Mouse (Mus musculus): Measurements from ENCODE around the gene Efcab11. TPM values are rescaled to one million over a fixed set of nuclear protein-coding genes. Genes with fewer than 3 reads are reported as not detected.
A peak's percentile ranks its signal among the peaks of the same experiment; 100 is the strongest.

Efcab11 gene
- polyA plus RNA-seq (2014; fragmentation: Nextera tagmentation; extraction: Ambion mirVana) = 17.1 and 18.6 TPM in 2 replicates

- H3K27me3 ChIP-seq (ENCODE audit: control insufficient read depth, insufficient read depth, low read length) = no peaks in the 10 kb centered on the region
- H3K36me3 ChIP-seq (ENCODE audit: control insufficient read depth, insufficient read depth, low read length) = no peaks in the 10 kb centered on the region; the same call in 1 of the 2 replicates
- H3K9ac ChIP-seq (ENCODE audit: low read length) = peak within 1 kb of the TSS; percentile 90
- H3K27ac ChIP-seq (ENCODE audit: low read depth, low read length) = peak within 1 kb of the TSS; percentile 74
- peak within 1 kb of the TSS; percentile 78 for H3K4me3 ChIP-seq (ENCODE audit: low read depth, low read length)
- peak; percentile 97 for DNase-seq (ENCODE audit: low spot score)
- under 1% methylated on average over 65 of the region's 73 CpGs for WGBS
- H3K9me3 ChIP-seq (ENCODE audit: control insufficient read depth, low read length) = no peaks in the 10 kb centered on the region
- peaks cover 13% of the 10 kb centered on the region for H3K4me1 ChIP-seq (ENCODE audit: control insufficient read depth, insufficient read depth, low read length)
- peak; percentile 69 for ATAC-seq (ENCODE audit: insufficient read depth, low FRiP score, low TSS enrichment)
- H3K4me2 ChIP-seq (ENCODE audit: low read depth) = peak within 1 kb of the TSS; percentile 92
These were observed at the start of gene Efcab11, which contains the start of gene Tdp1 for GRCm38 (mm10) chr12:99884269-99885261. TSS of gene Efcab11 (minus strand) at chr12:99884439. TSS of gene Tdp1 (plus strand) at chr12:99884517.

- Histone ChIP-seq H3K9me3 (ENCODE audit: control insufficient read depth, low read length) (no peaks in the 10 kb centered on the region), H3K9ac (ENCODE audit: low read length) (no peak overlapping the region), H3K36me3 (ENCODE audit: control insufficient read depth, insufficient read depth, low read length) (no peaks in the 10 kb centered on the region), H3K4me3 (ENCODE audit: low read depth, low read length) (no peak overlapping the region), H3K4me2 (ENCODE audit: low read depth) (no peak overlapping the region), H3K27me3 (ENCODE audit: control insufficient read depth, insufficient read depth, low read length) (no peaks in the 10 kb centered on the region), H3K27ac (ENCODE audit: low read depth, low read length) (no peak overlapping the region), H3K4me1 (ENCODE audit: control insufficient read depth, insufficient read depth, low read length) (no peaks in the 10 kb centered on the region)
- DNase-seq (ENCODE audit: low spot score) = no peak
- no peak for ATAC-seq (ENCODE audit: insufficient read depth, low FRiP score, low TSS enrichment)
- WGBS = 92% methylated on average over 3 of the region's 3 CpGs
These were observed 49.4 kb upstream of the Efcab11 start for GRCm38 (mm10) chr12:99933630-99934029.

GRCm38 (mm10) chr12:99932245-99932644 lies 48.0 kb upstream of the Efcab11 start:
- no peak for ATAC-seq (ENCODE audit: insufficient read depth, low FRiP score, low TSS enrichment)
- 94% methylated on average over 4 of the region's 4 CpGs for WGBS

GRCm38 (mm10) chr12:99929160-99929559 lies 44.9 kb upstream of the Efcab11 start:
- no peak overlapping the region for H3K27ac ChIP-seq (ENCODE audit: low read depth, low read length)
- no peak overlapping the region for H3K4me2 ChIP-seq (ENCODE audit: low read depth)
- 81% methylated on average over 1 of the region's 1 CpGs for WGBS
- H3K36me3 ChIP-seq (ENCODE audit: control insufficient read depth, insufficient read depth, low read length) = no peaks in the 10 kb centered on the region
- H3K9me3 ChIP-seq (ENCODE audit: control insufficient read depth, low read length) = no peaks in the 10 kb centered on the region
- H3K4me3 ChIP-seq (ENCODE audit: low read depth, low read length) = no peak overlapping the region
- H3K27me3 ChIP-seq (ENCODE audit: control insufficient read depth, insufficient read depth, low read length) = no peaks in the 10 kb centered on the region
- DNase-seq (ENCODE audit: low spot score) (no peak), ATAC-seq (ENCODE audit: insufficient read depth, low FRiP score, low TSS enrichment) (no peak)
- no peaks in the 10 kb centered on the region for H3K4me1 ChIP-seq (ENCODE audit: control insufficient read depth, insufficient read depth, low read length)
- no peak overlapping the region for H3K9ac ChIP-seq (ENCODE audit: low read length)

More at GRCm38 (mm10) chr12:99932245-99932644, 48.0 kb upstream of the Efcab11 start:
- no peak for DNase-seq (ENCODE audit: low spot score)
- Histone ChIP-seq H3K36me3 (ENCODE audit: control insufficient read depth, insufficient read depth, low read length) (no peaks in the 10 kb centered on the region), H3K27ac (ENCODE audit: low read depth, low read length) (no peak overlapping the region), H3K4me1 (ENCODE audit: control insufficient read depth, insufficient read depth, low read length) (no peaks in the 10 kb centered on the region), H3K9me3 (ENCODE audit: control insufficient read depth, low read length) (no peaks in the 10 kb centered on the region), H3K9ac (ENCODE audit: low read length) (no peak overlapping the region), H3K4me2 (ENCODE audit: low read depth) (no peak overlapping the region), H3K27me3 (ENCODE audit: control insufficient read depth, insufficient read depth, low read length) (no peaks in the 10 kb centered on the region), H3K4me3 (ENCODE audit: low read depth, low read length) (no peak overlapping the region)

- no peaks in the 10 kb centered on the region for H3K36me3 ChIP-seq (ENCODE audit: control insufficient read depth, insufficient read depth, low read length)
- H3K9me3 ChIP-seq (ENCODE audit: control insufficient read depth, low read length) = no peaks in the 10 kb centered on the region
- no peak for ATAC-seq (ENCODE audit: insufficient read depth, low FRiP score, low TSS enrichment)
- WGBS = 92% methylated on average over 7 of the region's 7 CpGs
- no peak overlapping the region for H3K27ac ChIP-seq (ENCODE audit: low read depth, low read length)
- DNase-seq (ENCODE audit: low spot score) = no peak
- H3K4me1 ChIP-seq (ENCODE audit: control insufficient read depth, insufficient read depth, low read length) = peaks cover 3% of the 10 kb centered on the region; the same call in 1 of the 2 replicates
- no peak overlapping the region for H3K4me2 ChIP-seq (ENCODE audit: low read depth)
- no peaks in the 10 kb centered on the region for H3K27me3 ChIP-seq (ENCODE audit: control insufficient read depth, insufficient read depth, low read length)
- H3K4me3 ChIP-seq (ENCODE audit: low read depth, low read length) = no peak overlapping the region
- H3K9ac ChIP-seq (ENCODE audit: low read length) = no peak overlapping the region
These were observed 44.1 kb upstream of the Efcab11 start for GRCm38 (mm10) chr12:99928311-99928710.

- Histone ChIP-seq H3K36me3 (ENCODE audit: control insufficient read depth, insufficient read depth, low read length) (no peaks in the 10 kb centered on the region), H3K4me1 (ENCODE audit: control insufficient read depth, insufficient read depth, low read length) (peaks cover 9% of the 10 kb centered on the region; the same call in 1 of the 2 replicates), H3K4me2 (ENCODE audit: low read depth) (no peak overlapping the region), H3K4me3 (ENCODE audit: low read depth, low read length) (no peak overlapping the region), H3K27ac (ENCODE audit: low read depth, low read length) (0 out of 2 replicates have a peak overlapping the region, but pooled peaks have one; percentile 62), H3K27me3 (ENCODE audit: control insufficient read depth, insufficient read depth, low read length) (no peaks in the 10 kb centered on the region), H3K9me3 (ENCODE audit: control insufficient read depth, low read length) (no peaks in the 10 kb centered on the region), H3K9ac (ENCODE audit: low read length) (no peak overlapping the region)
- DNase-seq (ENCODE audit: low spot score) = no peak
- ATAC-seq (ENCODE audit: insufficient read depth, low FRiP score, low TSS enrichment) = no peak
- WGBS = 57% methylated on average over 5 of the region's 5 CpGs
These were observed 39.5 kb upstream of the Efcab11 start for GRCm38 (mm10) chr12:99923703-99924102.

- Histone ChIP-seq H3K27me3 (ENCODE audit: control insufficient read depth, insufficient read depth, low read length) (no peaks in the 10 kb centered on the region), H3K36me3 (ENCODE audit: control insufficient read depth, insufficient read depth, low read length) (no peaks in the 10 kb centered on the region; the same call in 1 of the 2 replicates), H3K4me1 (ENCODE audit: control insufficient read depth, insufficient read depth, low read length) (peaks cover 9% of the 10 kb centered on the region; the same call in 1 of the 2 replicates), H3K27ac (ENCODE audit: low read depth, low read length) (peak overlapping the region; percentile 62; the same call in 1 of the 2 replicates), H3K9me3 (ENCODE audit: control insufficient read depth, low read length) (no peaks in the 10 kb centered on the region), H3K4me3 (ENCODE audit: low read depth, low read length) (no peak overlapping the region), H3K9ac (ENCODE audit: low read length) (no peak overlapping the region), H3K4me2 (ENCODE audit: low read depth) (no peak overlapping the region)
- WGBS = 43% methylated on average over 5 of the region's 5 CpGs
- DNase-seq (ENCODE audit: low spot score) = peak; percentile 42
- no peak for ATAC-seq (ENCODE audit: insufficient read depth, low FRiP score, low TSS enrichment)
These were observed 38.9 kb upstream of the Efcab11 start for GRCm38 (mm10) chr12:99923131-99923606.

GRCm38 (mm10) chr12:99921045-99921444 lies 36.8 kb upstream of the Efcab11 start:
- no peak for ATAC-seq (ENCODE audit: insufficient read depth, low FRiP score, low TSS enrichment)
- no peak overlapping the region for H3K4me3 ChIP-seq (ENCODE audit: low read depth, low read length)
- H3K4me2 ChIP-seq (ENCODE audit: low read depth) = no peak overlapping the region
- no peak for DNase-seq (ENCODE audit: low spot score)
- peaks cover 9% of the 10 kb centered on the region; the same call in 1 of the 2 replicates for H3K4me1 ChIP-seq (ENCODE audit: control insufficient read depth, insufficient read depth, low read length)
- WGBS = 73% methylated on average over 3 of the region's 3 CpGs
- no peaks in the 10 kb centered on the region for H3K27me3 ChIP-seq (ENCODE audit: control insufficient read depth, insufficient read depth, low read length)
- H3K27ac ChIP-seq (ENCODE audit: low read depth, low read length) = no peak overlapping the region
- H3K9ac ChIP-seq (ENCODE audit: low read length) = no peak overlapping the region
- H3K9me3 ChIP-seq (ENCODE audit: control insufficient read depth, low read length) = no peaks in the 10 kb centered on the region
- no peaks in the 10 kb centered on the region; the same call in 1 of the 2 replicates for H3K36me3 ChIP-seq (ENCODE audit: control insufficient read depth, insufficient read depth, low read length)

Measured in neural tube, embryonic 11.5 days (tissue).